In the genomic region with DNA sequence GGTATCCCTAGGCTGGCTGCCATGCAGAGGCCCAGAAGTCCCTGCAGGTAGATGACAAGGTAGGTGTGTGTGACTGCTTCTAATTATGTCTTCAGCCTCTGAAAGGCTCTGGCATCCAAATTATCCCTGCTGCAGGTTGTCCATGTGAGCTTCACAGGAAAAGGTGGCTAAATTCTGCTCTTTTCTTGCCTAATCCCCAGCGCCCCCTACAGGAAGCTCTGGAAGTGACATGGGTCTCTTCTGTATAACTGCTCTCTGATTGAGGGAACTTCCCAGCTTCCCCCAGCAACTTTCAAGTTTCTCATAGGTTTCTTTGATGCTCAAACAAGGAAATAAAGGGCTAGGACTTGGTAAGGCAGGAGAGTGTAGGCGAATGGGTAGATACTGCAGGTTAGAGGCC, we compare ENCODE assay signal across 9 mouse cellular contexts. TPM values are rescaled to one million over a fixed set of nuclear protein-coding genes. Genes with fewer than 3 reads are reported as not detected.
DNase-seq lines count a peak whose midpoint lies in the region; ATAC-seq lines count a peak whose summit lies in the region.
"Had no signal": no experiment of that assay in that cellular context is flagged by ENCODE, and none has a peak within 500 bp of the region (broad histone marks: within the 10 kb centered on the region; RNA-seq: fewer than 3 reads in every experiment).

No protein-coding gene starts in this region.

- ATAC-seq in neural tube, embryonic 11.5 days (ENCODE audit: insufficient read depth, low FRiP score, low TSS enrichment), result no peak

- no peak overlapping the region for H3K4me3 ChIP-seq in neural tube, embryonic 11.5 days (ENCODE audit: low read depth, low read length)
- H3K4me3 ChIP-seq: neural tube, embryonic 13.5 days had no signal

- H3K9me3 ChIP-seq in neural tube, embryonic 11.5 days (ENCODE audit: control insufficient read depth, low read length), result no peaks in the 10 kb centered on the region
- H3K9me3 ChIP-seq: neural tube, embryonic 13.5 days had no signal

- no peak overlapping the region for H3K9ac ChIP-seq in neural tube, embryonic 11.5 days (ENCODE audit: low read length)
- H3K9ac ChIP-seq: neural tube, embryonic 13.5 days had no signal

- H3K27me3 ChIP-seq in neural tube, embryonic 11.5 days (ENCODE audit: control insufficient read depth, insufficient read depth, low read length), result no peaks in the 10 kb centered on the region
- H3K27me3 ChIP-seq: neural tube, embryonic 13.5 days had no signal

- H3K4me1 ChIP-seq in neural tube, embryonic 11.5 days (ENCODE audit: control insufficient read depth, insufficient read depth, low read length), result no peaks in the 10 kb centered on the region
- H3K4me1 ChIP-seq: neural tube, embryonic 13.5 days had no signal

- DNase-seq in left cerebral cortex, adult 18-20 months (ENCODE audit: low spot score in 2 of 2), result peak; percentile 72 to 80
- DNase-seq in left cerebral cortex, adult 11 months (ENCODE audit: low spot score), result no peak
- peak; percentile 33 for DNase-seq in Muller cell, postnatal 12 days (ENCODE audit: inconsistent ontology term)
- peak; percentile 65 for DNase-seq in cerebellum, adult 8-10 months
- peak; percentile 61 for DNase-seq in gastrocnemius, postnatal 14 days
- peak; percentile 83 to 86 for DNase-seq in left cerebral cortex, postnatal 14 days (ENCODE audit: low spot score in 2 of 2)
- DNase-seq in neural tube, embryonic 11.5 days (ENCODE audit: low spot score), result peak; percentile 64
- peak; percentile 24 to 81 for DNase-seq in thymus, postnatal 10 days (ENCODE audit: low spot score in 2 of 2)

- intact Hi-C loops in gastrocnemius, postnatal 14 days (cut with DNase I; ENCODE audit: low total_unique reads), result loop anchor here (5.0 kb wide), 1 partner anchor 73 kb away; no protein-coding TSS in a partner anchor
- intact Hi-C loops in left cerebral cortex, postnatal 14 days (cut with DNase I), result loop anchor here (2.0 kb wide), 1 partner anchor 74 kb away; no protein-coding TSS in a partner anchor

- H3K27ac ChIP-seq in neural tube, embryonic 11.5 days (ENCODE audit: low read depth, low read length), result no peak overlapping the region
- H3K27ac ChIP-seq: neural tube, embryonic 13.5 days had no signal

- H3K36me3 ChIP-seq in neural tube, embryonic 11.5 days (ENCODE audit: control insufficient read depth, insufficient read depth, low read length), result peaks cover 21% of the 10 kb centered on the region

- H3K4me2 ChIP-seq in neural tube, embryonic 11.5 days (ENCODE audit: low read depth), result no peak overlapping the region
- H3K4me2 ChIP-seq: neural tube, embryonic 13.5 days had no signal

- WGBS in neural tube, embryonic 11.5 days, result 42% methylated on average over 2 of the region's 2 CpGs

RNA-seq across cellular contexts. Expression of a gene that starts 21.1 kb away (rescaled TPM):
- 10 to 100 TPM; 50.9 to 52.1 TPM for total RNA-seq in left cerebral cortex, adult 18-20 months (2021)
- 1 to 10 TPM; 7.3 to 8.1 TPM for total RNA-seq in gastrocnemius, postnatal 14 days (2021)
- total RNA-seq in left cerebral cortex, postnatal 14 days (2021), result 10 to 100 TPM; 52.8 to 53.9 TPM
- polyA plus RNA-seq in neural tube, embryonic 11.5 days (2014; fragmentation: Nextera tagmentation; extraction: Ambion mirVana), result 73.9 and 83.0 TPM in 2 replicates

RNA-seq across cellular contexts. Expression of a gene that starts 31.6 kb away (rescaled TPM):
- 10 to 100 TPM; 80.7 to 90.7 TPM for total RNA-seq in left cerebral cortex, adult 18-20 months (2021)
- total RNA-seq in gastrocnemius, postnatal 14 days (2021), result 1 to 10 TPM; 3.7 to 3.8 TPM
- 100 to 1,000 TPM; 109 to 112 TPM for total RNA-seq in left cerebral cortex, postnatal 14 days (2021)
- 25.7 and 27.7 TPM in 2 replicates for polyA plus RNA-seq in neural tube, embryonic 11.5 days (2014; fragmentation: Nextera tagmentation; extraction: Ambion mirVana)

RNA-seq across cellular contexts. Expression of a gene that starts 32.8 kb away (rescaled TPM):
- 100 to 1,000 TPM; 414 to 429 TPM for total RNA-seq in left cerebral cortex, adult 18-20 months (2021)
- 1,000 to 10,000 TPM in 1 of 2 experiments, 100 to 1,000 TPM in 1; 894 to 1,160 TPM for total RNA-seq in gastrocnemius, postnatal 14 days (2021)
- total RNA-seq in left cerebral cortex, postnatal 14 days (2021), result 100 to 1,000 TPM; 445 to 467 TPM
- polyA plus RNA-seq in neural tube, embryonic 11.5 days (2014; fragmentation: Nextera tagmentation; extraction: Ambion mirVana), result 190 and 200 TPM in 2 replicates

RNA-seq across cellular contexts. Expression of a gene that starts 33.2 kb away (rescaled TPM):
- 10 to 100 TPM; 32.5 to 35.0 TPM for total RNA-seq in left cerebral cortex, adult 18-20 months (2021)
- 10 to 100 TPM; 40.8 to 41.2 TPM for total RNA-seq in gastrocnemius, postnatal 14 days (2021)
- 10 to 100 TPM; 31.8 to 39.8 TPM for total RNA-seq in left cerebral cortex, postnatal 14 days (2021)
- 197 and 203 TPM in 2 replicates for polyA plus RNA-seq in neural tube, embryonic 11.5 days (2014; fragmentation: Nextera tagmentation; extraction: Ambion mirVana)

RNA-seq across cellular contexts. Expression of a gene that starts 46.3 kb away (rescaled TPM):
- total RNA-seq in left cerebral cortex, adult 18-20 months (2021), result 10 to 100 TPM; 33.6 to 36.7 TPM
- 100 to 1,000 TPM in 1 of 2 experiments, 10 to 100 TPM in 1; 44.8 to 106 TPM for total RNA-seq in gastrocnemius, postnatal 14 days (2021)
- 10 to 100 TPM; 25.8 to 31.8 TPM for total RNA-seq in left cerebral cortex, postnatal 14 days (2021)
- 15.8 and 15.9 TPM in 2 replicates for polyA plus RNA-seq in neural tube, embryonic 11.5 days (2014; fragmentation: Nextera tagmentation; extraction: Ambion mirVana)

Comparison
In these comparisons a context has a peak if more than half of its experiments do, and no peak if none do; other contexts are left out.
1. RNA of a gene that starts 21.1 kb away (total RNA-seq): 52.8 to 53.9 TPM in left cerebral cortex, postnatal 14 days and 50.9 to 52.1 TPM in left cerebral cortex, adult 18-20 months; 7.3 to 8.1 TPM in gastrocnemius, postnatal 14 days; every median in the first group is over 4 times any median in the second.
2. RNA of a gene that starts 31.6 kb away (total RNA-seq): 109 to 112 TPM in left cerebral cortex, postnatal 14 days and 80.7 to 90.7 TPM in left cerebral cortex, adult 18-20 months; 3.7 to 3.8 TPM in gastrocnemius, postnatal 14 days; every median in the first group is over 10 times any median in the second.